Mouse (Mus musculus) WW6 (cell line): ENCODE results near the gene Itga10.
"Not testable (repeated sequence)": the region's sequence is repeated elsewhere in the genome, so short reads cannot be mapped to it uniquely, and the experiment has no call there.

Source experiments
- DNase-seq: peaks from one replicate; pipeline ENCODE4 v3.0.0-alpha.2; 2013; ENCODE audit warnings: low read depth, low spot score

Itga10 gene

GRCm38 (mm10) chr3:96634928-96635879 is 10.2 kb upstream of the Itga10 start, which contains the start of the genes Pex11b and Gm42957:
TSS of gene Pex11b (plus strand) at chr3:96635376.
TSS of gene Gm42957 (plus strand) at chr3:96635474.
- DNase-seq: peak; percentile 75

- DNase-seq: no peak
These were observed 9.5 kb upstream of the Itga10 start for GRCm38 (mm10) chr3:96635906-96636305.

DNA sequence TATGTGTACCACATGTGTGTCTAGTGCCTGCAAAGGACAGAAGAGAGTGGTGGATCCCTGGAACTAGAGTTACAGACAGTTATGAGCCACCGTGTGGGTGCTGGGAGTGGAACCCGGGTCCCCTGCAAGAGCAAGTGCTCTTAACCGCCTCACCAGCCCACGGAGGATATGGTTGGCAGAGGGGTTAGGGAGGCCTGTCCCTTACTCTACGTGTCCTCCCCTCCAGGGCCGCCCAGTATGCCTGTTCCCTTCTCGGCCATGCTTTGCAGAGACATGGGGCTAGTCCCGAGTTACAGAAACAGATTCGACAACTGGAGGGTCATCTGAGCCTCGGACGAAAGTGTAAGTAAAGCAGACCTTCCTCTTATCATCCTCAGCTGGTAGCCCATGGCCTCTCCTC is 8.9 kb upstream of the Itga10 start:
- DNase-seq: no peak

DNA sequence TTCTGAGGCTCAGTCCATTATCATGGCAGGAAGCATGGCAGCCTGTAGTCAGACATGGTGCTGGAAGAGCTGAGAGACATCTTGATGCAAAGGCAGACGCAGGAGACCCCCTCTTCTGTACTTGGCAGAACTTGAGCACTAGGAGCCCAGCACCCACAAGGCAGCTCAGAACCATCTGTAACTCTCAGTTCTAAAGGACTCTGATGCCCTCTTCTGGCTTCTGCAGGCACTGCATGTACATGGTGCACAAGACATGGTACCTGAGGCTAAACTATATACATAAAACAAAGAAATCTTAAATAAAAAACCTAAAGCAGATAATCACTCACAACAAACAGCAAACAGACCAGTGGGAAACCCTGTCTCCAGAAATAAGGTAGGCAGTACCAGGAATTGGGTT is 6.2 kb upstream of the Itga10 start:
- no peak for DNase-seq

DNA sequence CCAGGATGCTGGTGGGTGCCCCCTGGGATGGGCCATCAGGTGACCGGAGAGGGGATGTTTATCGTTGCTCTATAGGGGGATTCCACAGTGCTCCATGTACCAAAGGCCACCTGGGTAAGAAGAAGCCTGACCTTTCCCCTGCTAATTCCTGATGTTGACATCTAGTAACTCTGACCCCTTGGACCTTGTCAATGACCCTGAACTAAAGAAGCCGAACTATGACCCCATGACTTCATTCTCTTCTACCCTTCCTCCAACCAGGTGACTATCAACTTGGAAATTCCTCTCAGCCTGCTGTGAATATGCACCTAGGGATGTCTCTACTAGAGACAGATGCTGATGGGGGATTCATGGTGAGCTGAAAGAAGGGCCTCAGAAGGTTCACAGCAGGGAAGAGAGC is 2.0 kb downstream of the Itga10 start:
- DNase-seq: no peak

DNA sequence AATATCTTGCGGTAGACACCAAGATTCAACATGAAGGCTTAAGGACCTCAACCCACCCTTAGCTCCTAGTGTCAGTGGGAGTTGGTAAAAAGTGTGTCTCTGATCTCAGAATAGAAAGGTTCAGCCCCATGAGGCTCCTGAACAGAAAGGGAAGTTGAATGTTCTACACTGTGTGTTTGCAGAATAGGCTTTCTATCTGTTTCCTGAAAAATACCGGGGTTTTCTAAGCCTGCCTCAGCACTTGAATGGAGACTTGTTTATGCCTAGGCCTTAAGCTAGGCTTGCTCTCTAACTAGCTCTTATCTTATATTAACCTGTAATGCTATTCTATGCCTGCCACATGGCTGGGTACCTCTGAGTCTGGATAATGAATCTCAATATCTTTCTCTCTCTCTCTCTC is 15.5 kb downstream of the Itga10 start:
- DNase-seq: no peak

DNA sequence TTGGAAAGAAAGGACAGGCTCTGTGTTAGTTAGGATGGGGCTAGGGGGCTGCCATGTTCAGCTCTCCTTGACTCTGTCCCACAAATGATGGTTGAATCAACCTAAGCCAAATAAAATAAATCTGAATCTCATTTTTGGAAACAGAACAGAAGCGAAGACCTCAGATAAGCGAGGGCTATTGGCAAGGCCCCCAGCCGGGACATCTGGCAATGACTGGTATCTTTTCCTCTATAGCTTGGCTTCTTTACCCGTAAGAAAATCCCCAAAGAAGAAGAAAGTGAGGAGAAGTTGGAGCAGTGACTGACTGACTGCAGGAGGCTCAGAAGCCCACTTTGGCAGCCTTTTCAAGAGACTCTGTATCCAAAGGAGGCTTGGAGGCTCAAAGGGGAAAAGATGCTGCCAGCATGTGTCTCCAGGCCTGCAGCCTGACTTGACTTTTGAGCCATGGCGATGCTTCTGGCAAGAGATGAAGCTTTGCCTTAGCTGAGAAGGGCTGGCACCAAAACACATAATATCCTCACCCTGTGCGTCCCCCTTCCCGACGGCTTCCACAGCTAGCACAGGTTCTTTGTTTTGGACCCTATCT is 17.4 kb downstream of the Itga10 start:
- no peak for DNase-seq

- DNase-seq: peak; percentile 93
These were observed 18.3 kb downstream of the Itga10 start for GRCm38 (mm10) chr3:96663432-96664239.

DNA sequence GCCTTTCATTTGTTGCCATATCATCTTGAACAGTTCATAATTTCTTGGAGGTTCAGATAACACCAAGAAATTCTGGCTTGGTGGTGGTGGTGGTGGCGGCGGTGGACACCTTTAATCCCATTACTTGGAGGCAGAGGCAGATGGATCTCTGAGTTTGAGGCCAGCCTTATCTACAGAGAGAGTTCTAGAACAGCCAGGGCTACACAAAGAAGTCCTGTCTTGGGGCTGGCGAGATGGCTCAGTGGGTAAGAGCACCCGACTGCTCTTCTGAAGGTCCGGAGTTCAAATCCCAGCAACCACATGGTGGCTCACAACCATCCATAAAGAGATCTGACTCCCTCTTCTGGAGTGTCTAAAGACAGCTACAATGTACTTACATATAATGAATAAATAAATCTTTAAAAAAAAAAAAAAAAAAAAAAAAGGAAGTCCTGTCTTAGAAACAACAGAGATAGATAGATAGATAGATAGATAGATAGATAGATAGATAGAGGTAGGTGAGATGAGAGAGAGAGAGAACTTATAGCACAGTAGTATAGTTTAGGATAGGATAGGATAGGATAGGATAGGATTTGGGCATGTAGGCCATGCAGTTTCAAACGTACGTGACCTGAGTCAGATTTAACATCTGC is 20.5 kb downstream of the Itga10 start:
- not testable (repeated sequence) for DNase-seq

- DNase-seq: no peak
These were observed 21.5 kb downstream of the Itga10 start for GRCm38 (mm10) chr3:96666916-96667315.

DNA sequence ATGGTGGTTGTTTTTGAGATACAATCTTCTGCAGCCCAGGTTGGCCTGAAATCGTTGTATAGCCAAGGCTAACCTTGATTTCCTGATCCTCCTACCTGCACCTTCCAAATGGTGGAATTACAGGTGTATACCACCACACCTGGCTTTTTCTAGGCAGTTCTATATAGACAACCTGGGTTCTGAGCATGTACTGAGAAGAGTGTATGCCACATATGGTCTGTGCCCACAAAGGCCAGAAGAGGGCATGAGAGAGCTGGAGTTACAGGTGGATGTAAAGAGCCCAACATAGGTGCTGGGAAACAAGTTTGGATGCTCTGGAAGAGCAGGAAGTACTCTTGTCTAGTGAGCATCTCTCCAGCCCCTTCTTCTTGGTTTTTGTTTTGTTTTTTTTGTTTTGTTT is 21.9 kb downstream of the Itga10 start:
- DNase-seq: no peak

DNA sequence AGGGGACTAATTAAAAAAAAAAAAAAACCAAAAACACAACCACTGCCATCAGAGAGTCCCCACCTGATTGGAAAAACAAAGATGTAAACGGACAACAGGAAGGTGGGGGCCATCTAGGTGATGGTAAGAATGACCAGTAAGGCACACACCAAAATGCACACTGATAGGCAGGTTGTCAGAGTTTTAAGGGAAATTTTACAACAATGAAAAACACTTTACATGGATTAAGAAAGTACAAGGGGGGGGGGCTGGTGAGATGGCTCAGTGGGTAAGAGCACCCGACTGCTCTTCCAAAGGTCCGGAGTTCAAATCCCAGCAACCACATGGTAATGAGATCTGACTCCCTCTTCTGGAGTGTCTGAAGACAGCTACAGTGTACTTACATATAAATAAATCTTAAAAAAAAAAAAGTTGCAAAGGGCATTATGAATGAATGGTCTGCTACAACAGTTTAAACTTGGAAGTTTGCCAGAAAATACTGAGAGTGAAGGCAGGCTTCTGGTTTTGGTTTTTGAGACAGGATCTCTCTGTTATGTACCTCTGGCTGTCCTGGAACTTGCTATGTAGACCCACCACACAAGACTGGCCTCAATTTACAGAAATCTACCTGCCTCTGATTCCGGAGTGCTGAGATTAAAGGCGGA is 23.2 kb downstream of the Itga10 start:
- no peak for DNase-seq

- DNase-seq: peak; percentile 89
These were observed 24.5 kb downstream of the Itga10 start, which contains the start of gene Ankrd35 for GRCm38 (mm10) chr3:96669727-96670468. TSS of gene Ankrd35 (plus strand) at chr3:96670131.

GRCm38 (mm10) chr3:96671519-96671918 is 26.1 kb downstream of the Itga10 start:
- DNase-seq: no peak

GRCm38 (mm10) chr3:96673514-96673913 is 28.1 kb downstream of the Itga10 start:
- no peak for DNase-seq

GRCm38 (mm10) chr3:96674442-96674841 is 29.1 kb downstream of the Itga10 start:
- no peak for DNase-seq

GRCm38 (mm10) chr3:96675171-96675570 is 29.8 kb downstream of the Itga10 start:
- DNase-seq: no peak

- peak; percentile 83 for DNase-seq
These were observed 30.3 kb downstream of the Itga10 start for GRCm38 (mm10) chr3:96675690-96676089.

- no peak for DNase-seq
These were observed 33.1 kb downstream of the Itga10 start for GRCm38 (mm10) chr3:96678456-96678855.

DNA sequence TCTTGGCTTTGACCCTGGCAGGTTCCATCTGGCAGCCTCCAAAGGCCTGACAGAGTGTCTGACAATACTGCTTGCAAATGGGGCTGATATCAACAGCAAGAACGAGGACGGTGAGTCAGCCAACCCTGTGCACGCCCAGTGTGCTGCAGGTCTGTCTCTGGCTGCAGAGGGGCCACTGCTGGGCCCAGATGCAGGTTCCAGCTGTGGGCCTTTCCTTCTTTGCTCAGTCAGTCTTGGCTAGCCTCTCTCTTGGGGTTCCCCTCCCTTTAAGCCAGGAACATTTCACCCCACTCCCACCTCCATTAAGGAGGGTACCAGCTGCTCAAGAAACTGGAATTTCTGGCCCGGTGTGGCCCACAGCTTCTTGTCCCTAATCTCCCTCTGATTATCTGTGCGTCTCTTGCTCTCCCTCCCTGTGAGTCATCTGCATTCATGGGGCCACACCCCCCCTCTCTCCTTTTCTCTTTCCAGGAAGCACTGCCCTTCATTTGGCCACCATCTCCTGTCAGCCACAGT is 33.8 kb downstream of the Itga10 start:
- DNase-seq: no peak
